Mouse (Mus musculus) brain, adult 2 months (tissue): Measurements from ENCODE around the gene Vmn2r82.
A peak's percentile ranks its signal among the peaks of the same experiment; 100 is the strongest.
"Not testable (repeated sequence)": the region's sequence is repeated elsewhere in the genome, so short reads cannot be mapped to it uniquely, and the experiment has no call there.

Experiments
- DNase-seq: peaks from one replicate; pipeline ENCODE4 v3.0.0; 2011; ENCODE audit warnings: low read depth, low spot score

Vmn2r82 gene

DNA sequence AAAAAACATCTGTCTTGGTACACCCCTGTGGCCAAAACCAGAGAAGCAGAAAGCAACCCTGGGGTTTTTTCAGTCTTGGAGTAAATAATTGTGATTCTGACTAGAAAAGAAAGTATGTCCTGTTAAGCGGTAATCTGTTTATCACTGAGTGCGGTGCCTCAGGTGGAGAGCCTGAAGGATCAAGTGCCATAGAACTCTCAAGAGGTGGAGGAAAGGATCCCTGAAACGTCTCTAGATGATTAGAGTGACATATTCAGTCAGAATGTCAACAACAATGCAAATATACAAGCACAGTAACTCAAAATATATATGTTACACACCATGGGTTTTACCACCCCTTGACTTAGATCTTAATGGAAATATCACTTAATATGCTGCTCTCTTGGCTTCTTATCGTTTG is at the start of gene Vmn2r82:
Gene Vmn2r82, plus strand, starts transcription at position 301 of the 400 bp plus-strand sequence.
- not testable (repeated sequence) for DNase-seq

DNA sequence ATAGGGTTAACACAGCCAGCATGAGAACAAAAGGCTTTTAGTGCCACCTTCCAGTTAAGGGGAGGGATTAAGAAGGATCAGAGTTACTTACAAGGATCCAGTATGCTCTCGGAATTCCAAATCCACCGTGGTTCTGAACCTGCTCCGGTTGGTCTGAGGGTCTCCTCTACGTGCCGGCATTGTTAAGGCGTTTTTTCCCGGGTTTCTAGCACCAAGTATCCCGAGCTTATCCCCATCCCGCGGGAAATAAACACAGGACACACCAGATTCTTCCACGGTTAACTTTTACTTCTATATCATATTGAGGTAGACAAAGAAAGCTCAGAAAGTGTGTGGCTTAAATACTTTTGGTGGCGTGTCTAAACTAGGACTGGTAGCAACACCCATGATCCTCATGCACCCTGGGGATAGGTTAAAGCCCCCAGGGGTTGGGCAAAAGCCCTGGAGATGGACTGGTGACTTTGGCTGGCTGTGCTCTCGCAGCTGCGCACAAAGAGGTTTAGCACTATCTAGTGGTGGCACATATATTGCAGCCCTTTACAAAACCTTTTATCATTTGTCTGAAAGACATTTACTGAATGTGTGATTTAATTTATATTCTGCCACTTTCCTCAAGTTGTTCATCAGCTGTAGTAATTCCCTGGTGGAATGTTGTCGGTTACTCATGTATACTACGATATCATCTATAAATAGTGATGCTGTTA is 34.1 kb upstream of the Vmn2r82 start:
- not testable (repeated sequence) for DNase-seq

DNA sequence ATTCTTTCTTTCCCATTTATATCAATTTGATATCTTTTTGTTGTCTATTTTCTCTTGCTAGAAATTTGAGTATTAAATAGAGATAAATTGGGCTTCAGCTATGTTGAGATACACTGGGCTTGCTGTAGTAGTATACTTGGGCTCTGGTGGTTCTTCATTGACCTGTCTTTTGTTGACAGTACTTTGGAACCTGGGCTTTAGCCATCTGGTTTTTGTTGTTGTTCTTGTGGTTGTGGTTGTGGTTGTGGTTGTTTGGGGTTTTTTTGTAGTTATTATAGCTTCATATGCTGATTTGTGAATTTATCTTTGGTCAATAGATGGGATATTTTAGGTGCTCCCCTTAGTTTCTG is 33.6 kb upstream of the Vmn2r82 start:
- DNase-seq = no peak

DNA sequence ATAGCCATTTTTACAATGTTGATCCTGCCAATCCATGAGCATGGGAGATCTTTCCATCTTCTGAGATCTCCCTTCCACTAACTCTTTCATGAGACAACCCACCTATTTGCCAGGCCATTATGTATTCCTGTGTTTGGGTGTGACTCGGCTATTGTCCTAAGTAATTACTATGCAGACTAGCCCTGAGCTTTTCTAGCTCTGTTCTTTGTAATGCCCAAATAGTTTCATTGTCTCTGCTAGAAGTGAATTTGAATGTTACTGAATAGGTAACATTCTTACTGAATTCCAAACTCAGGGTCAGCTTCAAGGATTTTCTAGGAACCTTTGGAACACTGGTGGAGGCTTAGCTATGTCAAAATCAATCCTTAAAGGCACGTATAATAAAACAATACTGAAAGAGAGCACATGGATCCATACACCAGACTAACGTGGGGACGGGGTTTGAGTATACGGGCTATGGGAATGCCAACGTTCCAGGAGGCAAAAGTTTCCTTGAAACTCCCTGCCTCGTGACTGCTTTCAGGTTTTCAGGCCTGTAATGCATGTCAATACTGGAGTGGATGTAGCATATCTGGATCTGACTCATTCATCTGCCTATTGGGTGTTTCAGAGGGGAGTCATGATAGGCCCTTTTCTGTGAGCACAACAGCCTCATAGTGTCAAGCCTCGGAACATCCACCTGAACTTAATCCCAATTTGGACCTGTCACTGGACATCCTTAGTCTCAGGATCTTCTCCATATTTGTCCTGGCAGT is 43.8 kb downstream of the Vmn2r82 start:
- DNase-seq = not testable (repeated sequence)

DNA sequence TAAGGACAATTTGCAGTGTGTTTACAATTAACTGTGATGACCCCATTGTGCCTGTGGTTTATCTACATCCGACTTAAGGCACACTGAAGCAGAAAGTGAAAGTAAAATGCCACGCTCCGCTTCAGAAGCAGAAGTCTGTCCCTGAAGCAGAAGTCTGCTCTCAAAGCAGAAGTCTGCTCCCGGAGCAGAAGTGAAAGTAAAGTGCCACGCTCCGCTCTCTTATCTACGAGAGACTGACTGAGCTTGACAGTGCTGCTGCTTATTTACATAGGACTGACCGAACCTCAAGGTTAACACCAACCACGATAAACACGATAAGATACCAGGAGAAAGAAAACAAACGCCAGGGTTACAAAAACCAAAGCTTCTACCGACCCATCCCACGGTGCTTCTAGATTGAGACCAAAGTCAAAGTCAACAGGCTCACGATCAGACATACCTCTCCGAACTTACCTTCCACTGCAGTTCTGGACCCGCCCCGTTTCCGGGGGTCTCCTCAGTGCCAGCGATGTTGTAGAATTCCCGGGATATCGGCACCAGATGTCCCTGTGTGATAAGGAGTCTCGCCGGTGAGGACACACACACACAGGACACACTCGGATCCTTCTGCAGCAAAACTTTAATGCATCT is 60.9 kb downstream of the Vmn2r82 start:
- DNase-seq = peak; percentile 1

DNA sequence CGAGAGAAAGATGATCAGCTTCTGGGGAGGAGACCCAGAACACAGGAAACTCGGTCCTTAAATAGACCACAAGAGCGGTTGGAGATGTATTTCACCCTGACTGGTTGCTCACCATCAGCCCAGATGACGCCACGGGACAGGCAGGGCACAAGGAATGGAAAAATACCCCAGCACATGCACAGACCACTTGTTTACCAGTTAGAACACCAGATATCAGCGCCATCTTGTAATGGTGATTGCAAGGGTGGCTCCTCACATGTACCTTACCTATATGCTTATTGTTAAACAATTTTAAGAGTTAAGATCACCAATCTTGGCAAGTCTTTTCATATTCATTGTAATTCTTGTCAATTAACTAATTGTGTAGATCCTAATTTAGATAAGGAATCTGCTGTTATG is 61.5 kb downstream of the Vmn2r82 start:
- not testable (repeated sequence) for DNase-seq

DNA sequence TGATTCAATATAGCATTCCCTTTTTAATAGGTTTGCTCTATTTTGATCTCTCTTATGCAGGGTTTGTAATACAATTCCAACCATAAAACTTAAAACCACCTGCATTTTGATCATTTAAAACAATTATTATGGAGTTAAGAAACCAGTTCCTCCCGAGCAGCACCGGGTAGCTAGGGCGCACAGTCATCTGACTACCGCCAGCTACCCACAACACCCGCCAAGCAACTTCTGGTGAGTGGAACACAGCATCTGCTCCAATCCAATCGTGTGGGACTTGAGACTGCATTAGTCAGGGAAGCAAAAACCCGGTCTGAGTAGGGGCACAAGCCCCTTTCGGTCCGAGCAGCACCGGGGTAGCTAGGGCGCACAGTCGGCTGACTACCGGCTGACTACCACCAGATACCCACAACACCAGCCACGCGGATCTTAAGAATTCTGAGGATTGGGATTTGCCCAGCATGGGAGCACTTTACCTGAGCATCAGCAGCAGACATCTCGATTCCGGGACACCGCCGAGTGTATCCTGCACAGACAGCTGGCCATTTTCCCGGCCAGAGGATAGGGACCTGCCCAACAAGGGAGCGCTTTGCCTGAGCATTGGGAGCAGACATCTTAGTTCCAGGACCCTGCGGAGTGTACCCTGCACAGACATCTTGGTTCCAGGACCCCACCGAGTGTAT is 79.0 kb downstream of the Vmn2r82 start:
- not testable (repeated sequence) for DNase-seq
